Mouse (Mus musculus): ENCODE results near the gene Casz1. TPM values are rescaled to one million over a fixed set of nuclear protein-coding genes. Genes with fewer than 3 reads are reported as not detected.

Gene Casz1
- polyA plus RNA-seq, 1 experiment from 2014 or later, result 20.7 TPM

DNA sequence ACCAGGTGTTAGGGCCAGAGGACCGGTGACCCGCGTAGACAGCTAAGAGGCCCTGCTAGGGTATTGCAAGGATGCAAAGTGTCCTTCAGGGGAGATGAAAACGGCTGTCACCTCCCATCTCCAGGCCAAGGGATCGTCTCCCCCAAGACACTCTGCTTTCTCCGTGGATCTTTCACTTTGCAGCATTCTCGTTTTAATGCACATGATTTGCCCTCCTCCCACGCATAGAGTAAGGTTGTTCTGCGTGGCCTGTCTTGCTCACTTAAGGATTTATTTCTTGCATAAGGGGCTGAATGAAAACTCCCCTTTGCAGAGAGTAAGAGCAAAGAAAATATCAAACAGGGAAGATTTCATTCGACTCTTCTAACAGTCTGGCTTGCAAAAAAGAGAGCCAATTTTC, 593 bp upstream of the Casz1 start:
- no peak for ATAC-seq (replicated peaks; ENCODE audit: insufficient number of reproducible peaks, insufficient read depth, low FRiP score, low read depth)
- Histone ChIP-seq H3K4me1 (replicated peaks) (peaks cover 42% of the 10 kb centered on the region), H3K9ac (peak overlapping the region; percentile 49), H3K9me3 (replicated peaks) (no peaks in the 10 kb centered on the region), H3K4me2 (peak overlapping the region; percentile 86), H3K27me3 (peaks cover 30% of the 10 kb centered on the region), H3K27ac (peak overlapping the region; percentile 96; the same call in 1 of the 2 replicates), H3K4me3 (peak overlapping the region; percentile 89), H3K36me3 (no peaks in the 10 kb centered on the region)
- 17% methylated on average over 10 of the region's 10 CpGs for WGBS

DNA sequence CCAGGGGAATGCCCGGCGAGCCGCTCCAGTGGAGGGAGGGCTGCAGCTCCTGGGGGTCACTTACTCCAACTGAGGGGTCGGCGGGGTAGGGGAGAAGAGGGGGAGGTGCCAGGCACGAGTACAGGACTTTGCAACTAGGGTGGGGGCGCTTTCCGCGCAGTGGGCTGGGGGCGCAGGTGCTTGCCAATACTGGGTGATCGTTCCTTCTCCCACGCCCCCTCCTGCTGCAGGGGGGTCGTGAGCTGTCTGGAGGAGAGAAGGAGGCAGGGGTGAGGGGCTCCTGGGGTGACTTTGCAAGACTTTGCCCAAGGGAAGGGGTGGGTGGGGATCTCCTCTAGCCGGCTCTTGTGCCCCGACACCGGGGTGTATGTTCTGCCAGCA, 541 bp downstream of the Casz1 start:
- H3K4me2 ChIP-seq, result peak overlapping the region; percentile 86
- peak overlapping the region; percentile 96 for H3K27ac ChIP-seq
- peak; percentile 7; the same call in 1 of the 2 replicates for ATAC-seq (replicated peaks; ENCODE audit: insufficient number of reproducible peaks, insufficient read depth, low FRiP score, low read depth)
- H3K4me1 ChIP-seq (replicated peaks), result peaks cover 51% of the 10 kb centered on the region
- no peaks in the 10 kb centered on the region for H3K36me3 ChIP-seq
- H3K4me3 ChIP-seq, result peak overlapping the region; percentile 89
- peaks cover 35% of the 10 kb centered on the region for H3K27me3 ChIP-seq
- 2% methylated on average over 12 of the region's 16 CpGs for WGBS
- H3K9ac ChIP-seq, result peak overlapping the region; percentile 87
- no peaks in the 10 kb centered on the region for H3K9me3 ChIP-seq (replicated peaks)

DNA sequence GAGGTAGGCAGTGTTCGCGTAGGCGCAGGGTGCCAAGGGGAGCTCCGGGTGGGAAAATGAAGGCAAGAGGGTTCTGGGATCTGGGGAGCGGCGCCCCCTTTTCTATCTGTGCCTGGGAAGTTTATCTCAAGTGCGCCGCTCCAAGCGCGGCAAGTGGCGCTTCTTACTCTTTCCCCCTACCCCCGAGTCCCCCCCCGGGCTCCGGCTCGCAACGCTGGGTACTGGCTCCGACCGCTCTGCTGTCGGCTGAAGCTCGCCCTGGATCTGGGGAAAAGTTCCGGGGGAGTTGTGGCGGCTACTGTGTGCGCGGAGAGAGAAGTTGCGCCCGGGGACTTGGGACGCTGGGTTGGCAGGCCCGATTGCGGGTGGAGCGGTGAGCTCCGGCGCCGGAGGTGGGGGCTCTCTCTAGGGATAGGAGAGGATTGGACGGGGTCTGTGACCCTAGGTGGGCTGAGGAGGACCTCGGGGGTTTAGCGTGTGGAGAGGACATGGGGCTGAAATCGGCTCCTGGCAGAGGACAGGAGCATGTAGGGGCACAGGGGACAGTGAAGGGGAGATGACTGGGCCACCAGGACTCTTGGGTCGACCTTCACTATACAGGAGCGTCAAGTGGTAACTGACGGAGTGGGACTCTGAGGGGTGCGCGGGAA, 1.1 kb downstream of the Casz1 start:
- Histone ChIP-seq H3K27ac (peak overlapping the region; percentile 96), H3K9me3 (replicated peaks) (no peaks in the 10 kb centered on the region), H3K27me3 (peaks cover 36% of the 10 kb centered on the region), H3K4me2 (peak overlapping the region; percentile 86), H3K36me3 (no peaks in the 10 kb centered on the region), H3K4me3 (peak overlapping the region; percentile 89), H3K4me1 (replicated peaks) (peaks cover 57% of the 10 kb centered on the region), H3K9ac (peak overlapping the region; percentile 87)
- WGBS, result 1% methylated on average over 42 of the region's 42 CpGs
- no peak for ATAC-seq (replicated peaks; ENCODE audit: insufficient number of reproducible peaks, insufficient read depth, low FRiP score, low read depth)

GRCm38 (mm10) chr4:148805811-148806747, 1.9 kb downstream of the Casz1 start:
- Histone ChIP-seq H3K27ac (peak overlapping the region; percentile 96), H3K9ac (peak overlapping the region; percentile 87), H3K9me3 (replicated peaks) (no peaks in the 10 kb centered on the region), H3K27me3 (peaks cover 41% of the 10 kb centered on the region), H3K4me2 (peak overlapping the region; percentile 86), H3K4me3 (peak overlapping the region; percentile 89), H3K4me1 (replicated peaks) (peaks cover 64% of the 10 kb centered on the region), H3K36me3 (no peaks in the 10 kb centered on the region)
- WGBS, result under 1% methylated on average over 62 of the region's 64 CpGs
- ATAC-seq (replicated peaks; ENCODE audit: insufficient number of reproducible peaks, insufficient read depth, low FRiP score, low read depth), result peak; percentile 48

DNA sequence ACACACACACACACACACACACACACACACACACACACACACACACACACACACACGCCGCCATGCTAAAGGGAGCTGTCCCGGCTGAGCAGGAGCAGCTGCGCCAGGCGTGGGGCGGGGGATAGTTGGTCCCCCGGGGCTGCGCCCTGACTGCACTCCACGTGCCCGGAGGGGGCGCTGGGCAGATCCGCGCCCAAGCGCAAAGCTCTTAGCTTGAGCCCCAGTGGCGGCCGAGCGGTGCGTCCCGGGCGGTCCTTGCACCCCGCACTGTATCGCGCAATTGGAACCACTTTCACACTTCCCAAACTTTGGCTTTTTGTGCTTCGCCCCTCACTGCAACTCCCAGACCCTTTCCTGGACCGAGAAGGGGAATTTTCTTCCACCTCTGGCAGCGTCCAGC, 2.6 kb downstream of the Casz1 start:
- H3K4me1 ChIP-seq (replicated peaks), result peaks cover 72% of the 10 kb centered on the region
- WGBS, result under 1% methylated on average over 25 of the region's 26 CpGs

GRCm38 (mm10) chr4:148807397-148807796, 3.2 kb downstream of the Casz1 start:
- peaks cover 78% of the 10 kb centered on the region for H3K4me1 ChIP-seq (replicated peaks)
- no peaks in the 10 kb centered on the region for H3K36me3 ChIP-seq
- WGBS, result 6% methylated on average over 9 of the region's 9 CpGs
- ATAC-seq (replicated peaks; ENCODE audit: insufficient number of reproducible peaks, insufficient read depth, low FRiP score, low read depth), result no peak
- no peaks in the 10 kb centered on the region for H3K9me3 ChIP-seq (replicated peaks)
- peak overlapping the region; percentile 55 for H3K9ac ChIP-seq
- H3K27me3 ChIP-seq, result peaks cover 41% of the 10 kb centered on the region
- H3K4me2 ChIP-seq, result peak overlapping the region; percentile 86
- peak overlapping the region; percentile 96 for H3K27ac ChIP-seq
- peak overlapping the region; percentile 89 for H3K4me3 ChIP-seq

More for the DNA sequence above, 2.6 kb downstream of the Casz1 start:
- ATAC-seq (replicated peaks; ENCODE audit: insufficient number of reproducible peaks, insufficient read depth, low FRiP score, low read depth), result 0 out of 2 replicates have a peak, but pooled peaks have one; percentile 25
- Histone ChIP-seq H3K9ac (peak overlapping the region; percentile 55), H3K36me3 (no peaks in the 10 kb centered on the region), H3K9me3 (replicated peaks) (no peaks in the 10 kb centered on the region), H3K27me3 (peaks cover 41% of the 10 kb centered on the region), H3K27ac (peak overlapping the region; percentile 96), H3K4me3 (peak overlapping the region; percentile 89), H3K4me2 (peak overlapping the region; percentile 86)

- Histone ChIP-seq H3K4me1 (replicated peaks) (peaks cover 83% of the 10 kb centered on the region), H3K4me2 (0 out of 2 replicates have a peak overlapping the region, but pooled peaks have one; percentile 10), H3K4me3 (no peak overlapping the region), H3K27me3 (peaks cover 43% of the 10 kb centered on the region), H3K9ac (0 out of 2 replicates have a peak overlapping the region, but pooled peaks have one; percentile 26), H3K27ac (no peak overlapping the region), H3K9me3 (replicated peaks) (no peaks in the 10 kb centered on the region), H3K36me3 (no peaks in the 10 kb centered on the region)
- no peak for ATAC-seq (replicated peaks; ENCODE audit: insufficient number of reproducible peaks, insufficient read depth, low FRiP score, low read depth)
- WGBS, result 47% methylated on average over 2 of the region's 2 CpGs
Measured at GRCm38 (mm10) chr4:148808839-148809238, 4.6 kb downstream of the Casz1 start.

DNA sequence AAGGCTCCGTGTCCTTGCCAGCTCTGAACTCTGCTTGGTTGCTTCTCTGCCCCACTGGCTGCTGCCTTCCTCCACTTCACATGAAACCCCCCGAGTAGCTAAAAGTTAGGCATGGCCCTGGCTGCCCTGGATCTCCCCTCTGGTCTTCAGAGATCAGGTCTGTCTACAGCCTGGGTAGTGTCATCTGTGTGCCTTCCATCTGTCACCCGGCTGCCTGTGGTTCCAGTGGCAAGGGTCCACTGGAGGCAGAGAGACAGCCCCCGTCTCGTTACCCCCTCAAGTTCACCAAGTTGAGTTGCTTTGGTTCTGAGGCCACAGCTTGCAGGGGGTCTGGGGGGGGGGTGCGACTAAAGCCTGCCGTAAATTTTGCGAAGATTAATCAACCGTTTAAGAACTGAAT, 6.5 kb downstream of the Casz1 start:
- Histone ChIP-seq H3K36me3 (no peaks in the 10 kb centered on the region), H3K9me3 (replicated peaks) (no peaks in the 10 kb centered on the region), H3K4me3 (peak overlapping the region; percentile 10; the same call in 1 of the 2 replicates), H3K27me3 (peaks cover 32% of the 10 kb centered on the region), H3K9ac (peak overlapping the region; percentile 44; the same call in 1 of the 2 replicates), H3K27ac (peak overlapping the region; percentile 50), H3K4me2 (peak overlapping the region; percentile 40), H3K4me1 (replicated peaks) (peaks cover 85% of the 10 kb centered on the region)
- 65% methylated on average over 9 of the region's 9 CpGs for WGBS
- ATAC-seq (replicated peaks; ENCODE audit: insufficient number of reproducible peaks, insufficient read depth, low FRiP score, low read depth), result no peak

GRCm38 (mm10) chr4:148811940-148812339, 7.7 kb downstream of the Casz1 start:
- ATAC-seq (replicated peaks; ENCODE audit: insufficient number of reproducible peaks, insufficient read depth, low FRiP score, low read depth), result peak; percentile 59; the same call in 1 of the 2 replicates
- Histone ChIP-seq H3K36me3 (no peaks in the 10 kb centered on the region), H3K4me3 (peak overlapping the region; percentile 27; the same call in 1 of the 2 replicates), H3K9me3 (replicated peaks) (no peaks in the 10 kb centered on the region), H3K4me1 (replicated peaks) (peaks cover 86% of the 10 kb centered on the region), H3K27ac (peak overlapping the region; percentile 68), H3K27me3 (peaks cover 23% of the 10 kb centered on the region), H3K9ac (peak overlapping the region; percentile 48; the same call in 1 of the 2 replicates), H3K4me2 (peak overlapping the region; percentile 58)
- 14% methylated on average over 10 of the region's 10 CpGs for WGBS

GRCm38 (mm10) chr4:148813247-148813646, 9.0 kb downstream of the Casz1 start:
- WGBS, result 75% methylated on average over 6 of the region's 6 CpGs
- Histone ChIP-seq H3K27ac (no peak overlapping the region), H3K4me1 (replicated peaks) (peaks cover 89% of the 10 kb centered on the region), H3K4me3 (no peak overlapping the region), H3K4me2 (peak overlapping the region; percentile 13; the same call in 1 of the 2 replicates), H3K9ac (no peak overlapping the region), H3K27me3 (peaks cover 16% of the 10 kb centered on the region), H3K9me3 (replicated peaks) (no peaks in the 10 kb centered on the region), H3K36me3 (no peaks in the 10 kb centered on the region)
- ATAC-seq (replicated peaks; ENCODE audit: insufficient number of reproducible peaks, insufficient read depth, low FRiP score, low read depth), result no peak

- H3K9me3 ChIP-seq (replicated peaks), result no peaks in the 10 kb centered on the region
- H3K27ac ChIP-seq, result no peak overlapping the region
- no peak for ATAC-seq (replicated peaks; ENCODE audit: insufficient number of reproducible peaks, insufficient read depth, low FRiP score, low read depth)
- H3K4me1 ChIP-seq (replicated peaks), result peaks cover 83% of the 10 kb centered on the region
- no peaks in the 10 kb centered on the region for H3K36me3 ChIP-seq
- 0 out of 2 replicates have a peak, but pooled peaks cover 3% of the 10 kb centered on the region for H3K27me3 ChIP-seq
- no peak overlapping the region for H3K9ac ChIP-seq
- no peak overlapping the region for H3K4me3 ChIP-seq
- peak overlapping the region; percentile 27 for H3K4me2 ChIP-seq
- 22% methylated on average over 14 of the region's 14 CpGs for WGBS
Measured at GRCm38 (mm10) chr4:148816556-148816955, 12.3 kb downstream of the Casz1 start.
